Mouse (Mus musculus): ENCODE results near the gene Apba2.

GRCm38 (mm10) chr7:64531297-64531696, 29.8 kb downstream of the Apba2 start:
- no peak for TF ChIP-seq CTCF (IDR thresholded peaks at IDR 0.05; ENCODE audit: extremely low read depth, insufficient read depth, low read length)
- TF ChIP-seq POLR2A (IDR thresholded peaks at IDR 0.05; ENCODE audit: extremely low read depth, insufficient read depth, low read length), result no peak
